Mouse (Mus musculus): ENCODE data around the gene Kcnq5. TPM values are rescaled to one million over a fixed set of nuclear protein-coding genes. Genes with fewer than 3 reads are reported as not detected.

The Kcnq5 gene
- 9.2 and 11.3 TPM in 2 replicates for total RNA-seq (2014; rRNA removed)
- polyA plus RNA-seq (2015; fragmentation: Nextera tagmentation; extraction: Ambion mirVana) = 1.9 and 2.5 TPM in 2 replicates

GRCm38 (mm10) chr1:21961251-21962082, at the start of gene Kcnq5:
TSS of gene Kcnq5 (minus strand) at chr1:21961942.
- peak; percentile 85 for ATAC-seq (ENCODE audit: low FRiP score)
- WGBS = under 1% methylated on average over 79 of the region's 89 CpGs
- peaks cover 2% of the 10 kb centered on the region; the same call in 1 of the 2 replicates for H3K27me3 ChIP-seq (ENCODE audit: insufficient read depth, low read length)
- no peak; the same call in 1 of the 2 replicates for TF ChIP-seq CTCF (IDR thresholded peaks at IDR 0.05)
- DNase-seq (ENCODE audit: low spot score) = peak; percentile 67
- no peaks in the 10 kb centered on the region for H3K36me3 ChIP-seq (ENCODE audit: insufficient read depth, low read length)
- H3K4me3 ChIP-seq (ENCODE audit: low read depth, low read length) = peak within 1 kb of the TSS; percentile 80
- peak within 1 kb of the TSS; percentile 70 for H3K9ac ChIP-seq (replicated peaks; ENCODE audit: low read length, poor library complexity, severe bottlenecking)
- no peaks in the 10 kb centered on the region for H3K4me1 ChIP-seq (ENCODE audit: insufficient read depth, low read length)
- H3K9me3 ChIP-seq (ENCODE audit: low read length) = no peaks in the 10 kb centered on the region
- H3K4me2 ChIP-seq (ENCODE audit: low read depth, low read length, poor library complexity, severe bottlenecking) = peak within 1 kb of the TSS; percentile 91
- H3K27ac ChIP-seq (ENCODE audit: low read depth, low read length) = peak within 1 kb of the TSS; percentile 43

GRCm38 (mm10) chr1:21979755-21980154, 18.0 kb upstream of the Kcnq5 start:
- H3K4me1 ChIP-seq (ENCODE audit: insufficient read depth, low read length) = no peaks in the 10 kb centered on the region
- no peak overlapping the region for H3K4me2 ChIP-seq (ENCODE audit: low read depth, low read length, poor library complexity, severe bottlenecking)
- no peaks in the 10 kb centered on the region for H3K27me3 ChIP-seq (ENCODE audit: insufficient read depth, low read length)
- no peaks in the 10 kb centered on the region for H3K36me3 ChIP-seq (ENCODE audit: insufficient read depth, low read length)
- H3K27ac ChIP-seq (ENCODE audit: low read depth, low read length) = no peak overlapping the region
- no peak overlapping the region for H3K4me3 ChIP-seq (ENCODE audit: low read depth, low read length)
- DNase-seq (ENCODE audit: low spot score) (no peak), ATAC-seq (ENCODE audit: low FRiP score) (no peak)
- no peak for TF ChIP-seq CTCF (IDR thresholded peaks at IDR 0.05)
- no peaks in the 10 kb centered on the region for H3K9me3 ChIP-seq (ENCODE audit: low read length)
- no peak overlapping the region for H3K9ac ChIP-seq (replicated peaks; ENCODE audit: low read length, poor library complexity, severe bottlenecking)

GRCm38 (mm10) chr1:21979292-21979691, 17.6 kb upstream of the Kcnq5 start:
- Histone ChIP-seq H3K4me1 (ENCODE audit: insufficient read depth, low read length) (no peaks in the 10 kb centered on the region), H3K27ac (ENCODE audit: low read depth, low read length) (no peak overlapping the region), H3K9me3 (ENCODE audit: low read length) (no peaks in the 10 kb centered on the region), H3K4me3 (ENCODE audit: low read depth, low read length) (no peak overlapping the region), H3K27me3 (ENCODE audit: insufficient read depth, low read length) (no peaks in the 10 kb centered on the region), H3K4me2 (ENCODE audit: low read depth, low read length, poor library complexity, severe bottlenecking) (no peak overlapping the region), H3K9ac (replicated peaks; ENCODE audit: low read length, poor library complexity, severe bottlenecking) (no peak overlapping the region), H3K36me3 (ENCODE audit: insufficient read depth, low read length) (no peaks in the 10 kb centered on the region)
- ATAC-seq (ENCODE audit: low FRiP score) (no peak), DNase-seq (ENCODE audit: low spot score) (no peak)
- TF ChIP-seq CTCF (IDR thresholded peaks at IDR 0.05) = no peak
- 59% methylated on average over 1 of the region's 1 CpGs for WGBS

GRCm38 (mm10) chr1:21974040-21974439, 12.3 kb upstream of the Kcnq5 start:
- no peak overlapping the region for H3K27ac ChIP-seq (ENCODE audit: low read depth, low read length)
- TF ChIP-seq CTCF (IDR thresholded peaks at IDR 0.05) = no peak

GRCm38 (mm10) chr1:21967139-21967538, 5.4 kb upstream of the Kcnq5 start:
- Histone ChIP-seq H3K4me1 (ENCODE audit: insufficient read depth, low read length) (no peaks in the 10 kb centered on the region), H3K27me3 (ENCODE audit: insufficient read depth, low read length) (peaks cover 2% of the 10 kb centered on the region; the same call in 1 of the 2 replicates), H3K27ac (ENCODE audit: low read depth, low read length) (no peak overlapping the region), H3K4me3 (ENCODE audit: low read depth, low read length) (no peak overlapping the region), H3K9me3 (ENCODE audit: low read length) (no peaks in the 10 kb centered on the region), H3K4me2 (ENCODE audit: low read depth, low read length, poor library complexity, severe bottlenecking) (no peak overlapping the region), H3K36me3 (ENCODE audit: insufficient read depth, low read length) (no peaks in the 10 kb centered on the region), H3K9ac (replicated peaks; ENCODE audit: low read length, poor library complexity, severe bottlenecking) (no peak overlapping the region)
- TF ChIP-seq CTCF (IDR thresholded peaks at IDR 0.05) = peak; percentile 71
- WGBS = 76% methylated on average over 3 of the region's 3 CpGs
- DNase-seq (ENCODE audit: low spot score) (peak; percentile 57), ATAC-seq (ENCODE audit: low FRiP score) (no peak)

More at GRCm38 (mm10) chr1:21974040-21974439, 12.3 kb upstream of the Kcnq5 start:
- Histone ChIP-seq H3K4me1 (ENCODE audit: insufficient read depth, low read length) (no peaks in the 10 kb centered on the region), H3K9me3 (ENCODE audit: low read length) (no peaks in the 10 kb centered on the region), H3K27me3 (ENCODE audit: insufficient read depth, low read length) (no peaks in the 10 kb centered on the region), H3K4me3 (ENCODE audit: low read depth, low read length) (no peak overlapping the region), H3K4me2 (ENCODE audit: low read depth, low read length, poor library complexity, severe bottlenecking) (no peak overlapping the region), H3K36me3 (ENCODE audit: insufficient read depth, low read length) (no peaks in the 10 kb centered on the region), H3K9ac (replicated peaks; ENCODE audit: low read length, poor library complexity, severe bottlenecking) (no peak overlapping the region)
- 84% methylated on average over 3 of the region's 3 CpGs for WGBS
- no peak for ATAC-seq (ENCODE audit: low FRiP score)
- no peak for DNase-seq (ENCODE audit: low spot score)
